Mouse (Mus musculus): Measurements from ENCODE around the gene Clca2. TPM values are rescaled to one million over a fixed set of nuclear protein-coding genes. Genes with fewer than 3 reads are reported as not detected.

Gene Clca2
- polyA plus RNA-seq, 1 experiment = not detected

- 80% methylated on average over 3 of the region's 3 CpGs for WGBS
- DNase-seq = no peak
- no peak overlapping the region for H3K27ac ChIP-seq (ENCODE audit: insufficient read depth, low read length)
- H3K4me1 ChIP-seq (ENCODE audit: control insufficient read depth, insufficient read depth, low read length) = no peaks in the 10 kb centered on the region
- TF ChIP-seq CTCF (IDR thresholded peaks at IDR 0.05; ENCODE audit: borderline replicate concordance, insufficient read depth, low read depth, low read length) (no peak), POLR2A (IDR thresholded peaks at IDR 0.05; ENCODE audit: borderline replicate concordance, insufficient read depth, low read length) (no peak)
- H3K4me3 ChIP-seq (replicated peaks; ENCODE audit: insufficient read depth, low read depth, low read length) = no peak overlapping the region
- no peaks in the 10 kb centered on the region for H3K27me3 ChIP-seq (ENCODE audit: control insufficient read depth, insufficient read depth, low read length)
Observed at GRCm38 (mm10) chr3:145028036-145028435, 71.2 kb downstream of the Clca2 start.

- 27% methylated on average over 3 of the region's 3 CpGs for WGBS
- no peaks in the 10 kb centered on the region for H3K27me3 ChIP-seq (ENCODE audit: control insufficient read depth, insufficient read depth, low read length)
- no peak overlapping the region for H3K27ac ChIP-seq (ENCODE audit: insufficient read depth, low read length)
- no peak overlapping the region for H3K4me3 ChIP-seq (replicated peaks; ENCODE audit: insufficient read depth, low read depth, low read length)
- TF ChIP-seq CTCF (IDR thresholded peaks at IDR 0.05; ENCODE audit: borderline replicate concordance, insufficient read depth, low read depth, low read length) = peak; percentile 64
- no peak for TF ChIP-seq POLR2A (IDR thresholded peaks at IDR 0.05; ENCODE audit: borderline replicate concordance, insufficient read depth, low read length)
- DNase-seq = peak; percentile 11 to 15
- H3K4me1 ChIP-seq (ENCODE audit: control insufficient read depth, insufficient read depth, low read length) = no peaks in the 10 kb centered on the region
Observed at GRCm38 (mm10) chr3:145026750-145027149, 72.5 kb downstream of the Clca2 start.

Other genes starting within 250 kb of the Clca2 start
- 0.03 TPM in 1 of 2 replicates, not detected in the other for gene Clca4b, start 166.9 kb downstream of the Clca2 start, polyA plus RNA-seq (2012; rRNA removed)
- gene Clca4a, start 124.4 kb downstream of the Clca2 start, polyA plus RNA-seq (2012; rRNA removed) = 0.03 TPM in 1 of 2 replicates, not detected in the other
- gene Clca1, start 66.7 kb downstream of the Clca2 start, polyA plus RNA-seq (2012; rRNA removed) = not detected in 2 replicates
- gene Odf2l, start 19.1 kb upstream of the Clca2 start, polyA plus RNA-seq (2012; rRNA removed) = 10.5 and 12.9 TPM in 2 replicates
- 2.2 and 3.0 TPM in 2 replicates for gene Col24a1, start 193.0 kb upstream of the Clca2 start, polyA plus RNA-seq (2012; rRNA removed)

Data from cerebellum, adult 2 months (tissue).